Mouse (Mus musculus) heart, adult 11 months (tissue): ENCODE measurements around the gene Unk.
A peak's percentile ranks its signal among the peaks of the same experiment; 100 is the strongest.

Experiments used
- DNase-seq: peaks from one replicate; pipeline ENCODE4 v3.0.0; 2022

Unk gene

DNA sequence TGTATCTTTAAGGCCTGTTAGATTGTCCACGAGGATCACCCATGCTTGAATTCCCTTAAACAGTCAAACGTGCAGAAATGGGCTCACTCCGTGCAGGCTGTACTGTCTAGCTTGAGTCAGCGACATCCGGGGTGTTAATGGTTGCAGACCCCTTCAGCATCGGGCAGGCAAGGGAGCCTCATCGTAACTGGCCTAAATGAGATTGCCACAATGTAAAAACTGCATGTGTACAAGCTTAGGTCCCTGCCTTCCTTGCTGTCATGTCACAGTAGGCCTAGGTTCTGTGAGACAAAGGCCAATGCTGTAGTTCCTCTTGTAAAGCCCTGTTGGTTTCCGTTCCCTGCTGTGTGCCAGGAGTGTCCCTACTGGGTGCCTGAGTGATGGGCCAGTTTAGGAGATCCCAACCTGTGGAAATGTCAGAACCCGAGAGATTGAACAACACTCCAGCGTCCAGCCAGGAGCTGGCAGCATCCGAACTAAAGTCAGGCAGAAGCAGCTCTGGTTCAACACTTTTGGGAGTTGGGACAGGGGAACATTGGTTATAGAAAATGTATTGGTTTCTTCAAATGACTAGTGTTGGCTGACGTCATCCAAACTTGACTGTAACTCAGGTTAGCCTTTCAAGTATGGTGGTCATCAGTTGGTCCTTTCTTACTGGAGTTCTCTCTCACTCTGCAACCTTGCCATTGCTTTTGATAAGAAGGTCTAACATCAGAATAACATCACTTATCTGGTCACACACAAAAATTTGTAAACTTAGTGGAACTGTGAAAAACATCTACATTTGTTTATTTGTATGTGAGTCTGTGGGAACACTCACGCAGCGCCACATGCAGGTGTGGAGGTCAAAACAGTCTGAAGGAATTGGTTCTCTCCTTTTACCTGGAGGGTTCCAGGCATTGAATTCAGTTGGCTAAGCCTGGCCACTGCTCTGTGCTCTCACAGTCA, 1.1 kb downstream of the Unk start:
- peak; percentile 96 for DNase-seq

DNA sequence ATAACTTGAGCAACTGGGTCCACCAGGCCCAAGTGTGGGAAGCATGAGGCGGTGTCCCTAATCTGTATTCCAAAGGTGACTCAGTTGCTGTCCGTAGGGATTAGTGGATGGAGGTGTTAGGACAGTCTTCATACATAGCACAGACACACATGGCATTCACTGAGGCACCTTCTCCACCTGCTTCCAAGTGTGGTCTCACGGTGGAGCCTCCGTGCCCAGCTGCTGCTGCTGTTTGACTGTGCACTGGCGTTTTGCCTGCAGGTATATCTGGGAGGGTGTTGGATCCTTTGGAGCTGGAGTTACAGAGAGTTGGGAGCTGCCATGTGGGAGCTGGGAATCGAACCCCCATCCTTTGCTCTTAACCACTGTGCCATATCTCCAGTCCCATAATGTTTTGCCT, 4.5 kb downstream of the Unk start:
- DNase-seq, result peak; percentile 78

GRCm38 (mm10) chr11:116036671-116037070, 6.5 kb downstream of the Unk start:
- DNase-seq, result no peak

GRCm38 (mm10) chr11:116037826-116038225, 7.7 kb downstream of the Unk start:
- DNase-seq, result peak; percentile 86

- DNase-seq, result peak; percentile 92
Observed at GRCm38 (mm10) chr11:116040593-116040992, 10.5 kb downstream of the Unk start.

DNA sequence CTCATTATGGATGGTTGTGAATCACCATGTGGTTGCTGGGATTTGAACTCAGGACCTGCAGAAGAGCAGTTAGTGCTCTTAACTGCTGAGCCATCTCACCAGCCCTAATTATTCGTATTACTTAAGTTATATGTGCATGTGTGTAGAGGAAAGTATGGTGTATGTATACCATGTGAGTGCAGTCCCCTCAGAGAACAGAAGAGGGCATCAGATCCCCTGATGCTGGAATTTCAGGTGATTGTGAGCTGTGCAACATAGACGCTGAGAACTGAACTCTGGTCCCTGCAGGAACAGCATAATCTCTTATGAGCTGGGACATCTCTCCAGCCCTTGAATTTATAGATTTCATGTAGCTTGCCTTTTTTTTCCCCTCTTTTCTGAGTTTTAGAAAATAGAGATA, 11.7 kb downstream of the Unk start:
- no peak for DNase-seq

DNA sequence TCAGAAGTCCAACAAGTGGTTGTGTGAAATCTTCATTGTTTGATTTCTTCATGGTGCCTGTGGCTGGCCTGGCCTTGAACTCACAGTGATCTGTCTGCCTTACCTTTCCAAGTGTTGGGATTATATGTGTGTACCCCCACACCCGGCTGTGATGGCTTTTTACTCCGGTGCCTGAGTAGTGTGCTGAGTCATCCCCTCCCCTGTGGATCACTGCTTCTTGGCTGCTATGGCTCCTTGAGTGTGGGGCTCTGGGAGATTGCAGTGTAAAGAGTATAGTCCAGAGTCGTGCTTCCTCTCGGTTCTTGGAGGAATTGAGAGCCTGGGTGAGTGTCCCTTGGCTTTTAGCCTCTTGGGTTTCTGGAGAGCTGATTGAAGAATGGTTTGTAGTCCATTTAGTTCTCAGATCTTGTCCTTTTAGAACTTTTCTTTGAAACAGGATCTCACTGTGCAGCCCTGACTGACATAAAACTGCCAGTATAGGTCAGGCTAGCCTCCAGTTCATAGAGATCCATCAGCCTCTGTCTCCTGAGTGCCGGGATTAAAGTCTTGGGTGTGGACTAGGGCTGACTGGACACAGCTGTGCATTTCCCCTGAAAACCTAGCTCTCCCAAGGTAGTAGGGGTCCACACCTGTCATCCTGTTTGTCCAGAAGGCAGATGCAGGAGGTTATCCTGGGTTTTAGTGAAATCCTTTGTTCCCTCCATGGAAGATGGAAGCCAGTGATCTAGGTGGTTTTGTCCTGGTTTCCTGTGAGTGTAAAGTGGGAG, 12.4 kb downstream of the Unk start:
- DNase-seq, result no peak

DNA sequence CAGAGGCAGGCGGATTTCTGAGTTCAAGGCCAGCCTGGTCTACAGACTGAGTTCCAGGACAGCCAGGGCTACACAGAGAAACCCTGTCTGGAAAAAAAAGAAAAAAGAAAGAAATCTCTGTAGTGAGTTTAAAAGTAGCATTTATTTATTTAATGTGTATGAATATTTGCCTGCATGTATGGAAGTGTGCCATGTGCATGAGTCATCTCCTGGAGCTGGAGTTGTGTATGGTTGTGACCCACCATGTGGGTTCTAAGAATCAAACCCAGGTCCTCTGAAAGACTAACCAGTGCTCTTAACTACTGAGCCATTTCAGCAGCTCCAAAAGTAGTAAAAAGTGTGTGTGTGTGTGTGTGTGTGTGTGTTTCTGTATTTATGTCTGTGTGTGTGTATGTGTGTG, 13.2 kb downstream of the Unk start:
- DNase-seq, result no peak

DNA sequence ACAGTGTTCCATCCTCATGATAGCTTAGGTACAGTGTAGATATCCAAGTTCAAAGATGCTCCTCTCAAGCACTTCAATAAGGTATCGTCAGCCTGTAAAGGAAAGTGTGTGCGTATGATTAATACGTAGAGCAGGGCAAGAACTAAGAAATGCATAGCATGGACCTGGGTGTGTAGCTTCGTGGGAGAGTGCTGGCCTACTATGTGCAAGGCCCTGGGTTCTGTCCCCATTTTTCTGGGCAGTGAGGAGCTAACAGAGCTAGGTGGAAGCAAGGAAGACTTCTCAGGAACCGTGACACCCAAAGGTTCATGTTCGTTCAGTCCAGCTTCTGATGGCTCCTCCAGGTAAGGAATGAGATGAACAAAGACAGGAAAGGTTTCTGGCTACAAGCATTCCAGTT, 15.1 kb downstream of the Unk start:
- DNase-seq, result no peak

DNA sequence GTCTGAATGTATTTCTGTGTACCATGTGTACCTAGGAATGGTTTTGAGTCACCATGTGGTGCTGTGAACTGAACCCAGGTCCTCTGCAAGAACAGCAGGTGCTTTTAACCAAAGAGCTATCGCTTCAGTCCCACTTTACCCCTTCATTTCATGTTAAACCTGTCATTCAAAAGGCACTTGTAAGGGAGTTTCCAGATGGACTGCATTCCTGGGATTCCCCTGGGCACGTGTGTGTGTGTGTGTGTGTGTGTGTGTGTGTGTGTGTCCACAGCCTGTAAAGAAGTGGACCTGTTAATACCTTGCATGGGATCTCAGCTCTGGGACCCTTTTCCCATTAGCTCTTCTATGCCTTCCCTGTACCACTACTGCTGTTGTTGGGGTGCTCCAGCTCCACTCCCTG, 19.5 kb downstream of the Unk start:
- DNase-seq, result no peak

DNA sequence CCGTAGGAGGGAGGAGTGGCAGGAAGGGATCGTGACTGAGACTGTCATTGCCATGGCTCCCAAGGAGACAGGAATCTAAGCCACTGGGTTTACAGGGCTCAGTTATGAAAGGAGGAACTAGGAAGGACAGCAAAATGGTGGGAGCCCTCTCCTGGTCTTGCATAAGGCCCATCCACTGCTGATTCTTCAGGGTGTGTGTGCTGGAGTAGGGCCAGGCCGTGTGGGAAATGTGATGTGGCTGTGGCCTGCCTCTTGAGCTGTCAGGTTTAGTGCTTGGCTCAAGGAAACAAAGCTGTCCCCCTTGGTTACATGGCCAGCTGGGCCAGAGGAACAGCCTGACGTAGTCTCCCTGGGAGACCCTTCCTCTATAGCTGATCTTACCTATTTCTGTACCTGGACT, 20.1 kb downstream of the Unk start:
- no peak for DNase-seq

DNA sequence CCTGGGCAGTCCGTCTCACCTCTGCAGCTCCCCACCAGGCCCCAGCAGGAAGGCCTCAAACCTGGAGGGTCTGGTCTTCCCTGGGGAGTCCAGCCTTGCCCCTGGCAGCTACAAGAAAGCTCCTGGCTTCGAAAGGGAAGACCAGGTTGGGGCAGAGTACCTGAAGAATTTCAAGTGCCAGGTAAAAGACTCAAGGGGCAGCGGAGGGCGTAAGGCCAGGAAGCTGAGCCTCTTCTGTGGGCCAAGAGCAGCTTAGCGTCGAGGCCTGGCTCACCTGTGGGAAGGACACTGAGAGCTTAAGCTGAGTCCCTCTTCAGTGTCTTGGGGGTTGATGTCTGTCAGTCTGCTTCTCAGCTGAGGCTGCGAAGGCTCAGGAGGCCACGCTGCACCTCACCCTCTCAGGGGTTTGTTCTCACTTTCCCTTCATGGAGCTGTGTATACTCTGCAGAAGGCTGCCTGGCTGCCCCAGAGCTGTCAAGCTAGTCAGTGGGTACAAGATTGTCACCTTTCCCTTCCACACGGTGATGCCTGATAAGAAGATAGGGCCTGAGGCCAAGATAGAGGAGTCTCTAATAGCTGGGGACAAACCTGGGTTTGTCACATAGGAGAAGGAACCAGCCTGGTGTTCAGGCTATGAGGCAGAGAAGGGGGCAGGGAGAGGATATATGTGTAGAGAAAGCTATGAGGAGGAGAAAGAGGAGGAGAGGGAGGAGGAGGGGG, 23.5 kb downstream of the Unk start:
- DNase-seq, result no peak

- DNase-seq, result no peak
Observed at GRCm38 (mm10) chr11:116055873-116056272, 25.8 kb downstream of the Unk start.

- no peak for DNase-seq
Observed at GRCm38 (mm10) chr11:116057237-116057881, 27.2 kb downstream of the Unk start.

GRCm38 (mm10) chr11:116058022-116058614, 28.0 kb downstream of the Unk start:
- DNase-seq, result no peak

DNA sequence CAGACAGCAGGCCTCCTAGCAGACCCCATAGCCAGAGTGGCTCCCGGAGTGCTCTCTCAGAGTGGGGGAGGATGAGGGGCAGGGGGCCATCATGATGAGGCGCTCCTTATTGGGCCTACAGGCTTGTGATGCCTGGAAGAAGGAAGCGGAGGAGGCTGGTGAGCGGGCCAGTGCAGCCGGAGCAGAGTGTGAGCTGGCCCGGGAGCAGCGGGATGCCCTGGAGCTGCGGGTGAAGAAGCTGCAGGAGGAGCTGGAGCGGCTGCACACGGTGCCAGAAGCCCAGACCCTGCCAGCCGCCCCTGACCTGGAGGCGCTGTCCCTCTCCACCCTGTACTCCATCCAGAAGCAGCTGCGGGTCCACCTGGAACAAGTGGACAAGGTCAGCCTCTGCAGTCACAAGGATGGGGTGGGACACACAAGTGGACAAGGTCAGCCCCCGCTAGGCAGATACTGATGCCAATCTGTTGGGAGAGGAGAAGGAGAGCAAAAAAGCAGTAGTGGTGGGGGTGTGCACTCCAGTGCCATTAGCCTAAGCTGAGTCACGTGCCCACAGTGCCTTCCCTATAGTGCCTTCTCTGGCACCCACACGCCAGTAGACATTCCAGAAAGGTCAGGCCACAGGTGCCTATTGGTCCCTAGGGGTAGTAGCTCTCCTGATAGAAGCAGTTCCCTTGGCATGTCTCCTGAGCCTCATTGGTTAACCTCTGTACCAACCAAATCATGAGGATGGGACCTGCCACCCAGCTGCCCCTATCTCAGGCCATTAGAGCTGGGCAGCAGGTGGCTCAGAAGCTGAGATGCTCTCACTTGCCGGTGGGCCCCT, 29.0 kb downstream of the Unk start:
- no peak for DNase-seq

- no peak for DNase-seq
Observed at GRCm38 (mm10) chr11:116059691-116060025, 29.5 kb downstream of the Unk start.

DNA sequence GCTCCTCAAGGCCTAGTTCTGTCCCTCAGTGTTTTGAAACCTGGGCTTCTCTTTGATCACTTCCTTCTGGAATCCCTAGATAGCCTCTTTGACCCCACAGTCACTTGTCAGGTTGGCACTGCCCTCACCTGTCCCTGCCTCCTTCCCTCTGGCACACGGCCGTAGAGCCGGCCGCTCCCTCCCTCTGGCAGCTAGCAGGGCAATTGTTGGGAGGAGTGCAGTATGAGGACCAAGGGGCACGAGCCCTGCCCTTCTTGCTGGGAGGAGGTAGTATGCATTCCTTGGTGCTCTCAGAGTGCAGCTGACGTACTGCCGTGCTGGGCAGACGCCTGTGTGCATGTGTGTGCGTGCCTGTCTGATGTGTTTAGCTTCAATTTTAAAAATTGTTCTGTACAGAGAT, 30.5 kb downstream of the Unk start:
- DNase-seq, result no peak

DNA sequence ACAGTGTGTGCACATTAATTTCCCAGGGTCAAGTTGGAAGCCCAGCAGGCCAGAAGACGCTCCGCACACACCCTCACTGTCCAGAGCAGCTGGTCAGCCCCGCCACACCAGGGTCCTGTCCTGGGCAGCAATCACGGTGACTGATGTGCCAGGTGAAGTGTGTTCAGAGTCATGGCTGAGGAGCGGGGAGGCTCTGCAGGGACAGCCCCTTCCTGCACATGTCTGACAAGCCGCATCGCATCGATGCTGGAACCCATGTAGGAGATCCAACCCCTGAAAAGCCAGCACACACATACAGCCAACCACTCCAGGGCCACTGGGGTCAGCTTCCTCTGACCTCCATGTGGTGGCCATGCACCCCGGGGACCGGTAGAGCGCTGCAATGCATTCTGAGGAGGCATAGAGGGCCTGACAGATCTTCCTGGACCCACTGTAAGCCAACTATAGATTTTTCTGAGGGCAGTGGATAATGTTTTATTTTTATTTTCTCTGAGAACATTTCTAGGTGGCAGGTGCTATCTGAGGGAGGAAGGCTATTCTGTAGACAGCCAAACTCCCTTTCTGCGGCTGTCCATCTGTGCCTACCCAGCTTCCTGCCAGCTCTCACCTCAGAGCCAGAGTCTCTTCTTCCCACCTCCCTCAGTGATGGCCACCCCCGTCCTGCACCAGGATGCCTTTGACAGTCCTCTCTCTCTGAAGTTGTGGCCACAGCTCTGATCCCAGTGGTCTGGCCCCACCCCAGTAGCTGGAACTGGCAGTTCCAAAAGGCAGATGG, 31.7 kb downstream of the Unk start:
- no peak for DNase-seq

DNA sequence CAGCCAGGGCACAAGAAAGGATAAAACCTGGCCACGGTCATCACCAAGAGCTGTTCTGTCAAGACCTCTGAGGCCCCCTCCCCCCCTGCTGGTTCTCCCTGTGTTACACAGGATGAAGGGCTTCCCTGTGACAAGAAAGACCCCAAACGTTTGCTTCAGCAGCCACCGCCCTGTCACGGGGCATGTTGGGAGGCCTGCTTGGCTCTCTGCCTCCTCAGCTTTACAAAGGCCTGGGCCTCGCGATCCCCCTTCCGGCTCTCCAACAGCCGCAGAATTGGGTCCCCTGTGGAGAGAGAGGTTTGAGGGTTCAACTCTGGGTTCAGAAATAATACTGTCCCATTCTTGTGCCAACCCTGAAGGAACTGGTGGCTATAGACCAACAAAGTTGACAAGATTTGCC, 32.4 kb downstream of the Unk start:
- DNase-seq, result no peak

GRCm38 (mm10) chr11:116063562-116063961, 33.4 kb downstream of the Unk start:
- DNase-seq, result no peak
